Mouse (Mus musculus) midbrain, embryonic 12.5 days (tissue): ENCODE measurements around the gene Mgea5. TPM values are rescaled to one million over a fixed set of nuclear protein-coding genes. Genes with fewer than 3 reads are reported as not detected.

Experiments used
- ATAC-seq: fragments of 200-750 bp; cut with Nextera tagmentation; 2 replicates; pipeline ENCODE4 v1.8.0; 2017; ENCODE audit warnings: low read depth, moderate TSS enrichment, moderate library complexity; ENCODE audit not compliant: low FRiP score
- H3K27ac ChIP-seq: fragments of 300-500 bp; sonication (generic); replicated peaks from 2 replicates; pipeline ENCODE4 v1.5.1; 2016; ENCODE audit warnings: mild to moderate bottlenecking
- H3K27me3 ChIP-seq: fragments of 300-500 bp; sonication (generic); 2 replicates; pipeline ENCODE4 v1.6.1; 2016; ENCODE audit warnings: mild to moderate bottlenecking
- H3K36me3 ChIP-seq: fragments of 300-500 bp; sonication (generic); 2 replicates; pipeline ENCODE4 v1.6.1; 2016
- H3K4me1 ChIP-seq: fragments of 300-500 bp; sonication (generic); 2 replicates; pipeline ENCODE4 v1.6.1; 2016
- H3K4me2 ChIP-seq: fragments of 300-500 bp; sonication (generic); replicated peaks from 2 replicates; pipeline ENCODE4 v1.6.1; 2016; ENCODE audit warnings: mild to moderate bottlenecking, moderate library complexity
- H3K4me3 ChIP-seq: fragments of 300-500 bp; sonication (generic); 2 replicates; pipeline ENCODE4 v1.5.1; 2016; ENCODE audit warnings: mild to moderate bottlenecking
- H3K9ac ChIP-seq: fragments of 300-500 bp; sonication (generic); replicated peaks from 2 replicates; pipeline ENCODE4 v1.6.1; 2016; ENCODE audit warnings: mild to moderate bottlenecking, moderate library complexity
- H3K9me3 ChIP-seq: fragments of 300-500 bp; sonication (generic); 2 replicates; pipeline ENCODE4 v1.6.1; 2016; ENCODE audit warnings: mild to moderate bottlenecking
- WGBS: fragments of 180-500 bp; shearing (Covaris S2); methylation state at CpG from one replicate; pipeline ENCODE4 v1.1.7; 2016; 5-methylcytosine and 5-hydroxymethylcytosine counted together
- polyA plus RNA-seq: library from polyadenylated mRNA; unstranded; fragments of >200 nt; fragmentation: Nextera tagmentation; extraction: Ambion mirVana; gene quantifications from 2 replicates; pipeline ENCODE4 v1.2.1, GENCODE M21; 2016

Mgea5 gene
- polyA plus RNA-seq, 1 experiment from 2014 or later, result 115 TPM

GRCm38 (mm10) chr19:45736241-45736640, 47.4 kb downstream of the Mgea5 start:
- 35% methylated on average over 1 of the region's 1 CpGs for WGBS
- no peaks in the 10 kb centered on the region for H3K36me3 ChIP-seq
- peaks cover 25% of the 10 kb centered on the region for H3K4me1 ChIP-seq
- H3K9ac ChIP-seq, result no peak overlapping the region
- no peak overlapping the region for H3K27ac ChIP-seq
- H3K4me3 ChIP-seq, result no peak overlapping the region
- H3K9me3 ChIP-seq, result no peaks in the 10 kb centered on the region
- no peak for ATAC-seq
- H3K27me3 ChIP-seq, result peaks cover 99% of the 10 kb centered on the region
- H3K4me2 ChIP-seq, result no peak overlapping the region; the same call in 1 of the 2 replicates

- ATAC-seq, result no peak
- H3K27ac ChIP-seq, result no peak overlapping the region
- no peak overlapping the region for H3K4me2 ChIP-seq
- 48% methylated on average over 7 of the region's 7 CpGs for WGBS
- no peak overlapping the region for H3K9ac ChIP-seq
- H3K36me3 ChIP-seq, result no peaks in the 10 kb centered on the region
- no peak overlapping the region for H3K4me3 ChIP-seq
- H3K27me3 ChIP-seq, result peaks cover 100% of the 10 kb centered on the region
- peaks cover 22% of the 10 kb centered on the region for H3K4me1 ChIP-seq
- no peaks in the 10 kb centered on the region for H3K9me3 ChIP-seq
Measured at GRCm38 (mm10) chr19:45734762-45735161, 48.9 kb downstream of the Mgea5 start.

GRCm38 (mm10) chr19:45734191-45734590, 49.4 kb downstream of the Mgea5 start:
- Histone ChIP-seq H3K4me3 (no peak overlapping the region), H3K9ac (no peak overlapping the region), H3K4me2 (no peak overlapping the region), H3K27ac (no peak overlapping the region), H3K4me1 (peaks cover 22% of the 10 kb centered on the region), H3K36me3 (no peaks in the 10 kb centered on the region), H3K27me3 (peaks cover 96% of the 10 kb centered on the region), H3K9me3 (no peaks in the 10 kb centered on the region)
- WGBS, result 69% methylated on average over 5 of the region's 5 CpGs
- ATAC-seq, result no peak

GRCm38 (mm10) chr19:45733564-45733963, 50.1 kb downstream of the Mgea5 start:
- Histone ChIP-seq H3K27ac (no peak overlapping the region), H3K9me3 (no peaks in the 10 kb centered on the region), H3K4me3 (no peak overlapping the region), H3K9ac (no peak overlapping the region), H3K27me3 (peaks cover 96% of the 10 kb centered on the region), H3K36me3 (no peaks in the 10 kb centered on the region), H3K4me2 (no peak overlapping the region), H3K4me1 (peaks cover 22% of the 10 kb centered on the region)
- ATAC-seq, result no peak
- WGBS, result 11% methylated on average over 10 of the region's 10 CpGs

GRCm38 (mm10) chr19:45731658-45732057, 52.0 kb downstream of the Mgea5 start:
- WGBS, result 82% methylated on average over 7 of the region's 7 CpGs
- H3K4me2 ChIP-seq, result no peak overlapping the region
- H3K4me1 ChIP-seq, result peaks cover 12% of the 10 kb centered on the region
- no peaks in the 10 kb centered on the region for H3K9me3 ChIP-seq
- no peaks in the 10 kb centered on the region for H3K36me3 ChIP-seq
- no peak overlapping the region for H3K9ac ChIP-seq
- peaks cover 94% of the 10 kb centered on the region for H3K27me3 ChIP-seq
- no peak overlapping the region for H3K4me3 ChIP-seq
- ATAC-seq, result no peak
- no peak overlapping the region for H3K27ac ChIP-seq

- no peak for ATAC-seq
- Histone ChIP-seq H3K9ac (no peak overlapping the region), H3K4me1 (0 out of 2 replicates have a peak, but pooled peaks cover 3% of the 10 kb centered on the region), H3K27ac (no peak overlapping the region), H3K36me3 (no peaks in the 10 kb centered on the region), H3K27me3 (peaks cover 93% of the 10 kb centered on the region), H3K4me3 (no peak overlapping the region), H3K4me2 (no peak overlapping the region), H3K9me3 (no peaks in the 10 kb centered on the region)
- WGBS, result 69% methylated on average over 8 of the region's 8 CpGs
Measured at GRCm38 (mm10) chr19:45730042-45730441, 53.6 kb downstream of the Mgea5 start.

- no peak for ATAC-seq
- Histone ChIP-seq H3K9ac (no peak overlapping the region), H3K9me3 (no peaks in the 10 kb centered on the region), H3K36me3 (no peaks in the 10 kb centered on the region), H3K27ac (no peak overlapping the region), H3K4me2 (no peak overlapping the region), H3K27me3 (peaks cover 91% of the 10 kb centered on the region), H3K4me3 (no peak overlapping the region), H3K4me1 (no peaks in the 10 kb centered on the region)
- WGBS, result 78% methylated on average over 10 of the region's 10 CpGs
Measured at GRCm38 (mm10) chr19:45727231-45727630, 56.4 kb downstream of the Mgea5 start.

GRCm38 (mm10) chr19:45725677-45726277, 57.9 kb downstream of the Mgea5 start:
- WGBS, result 57% methylated on average over 14 of the region's 14 CpGs
- ATAC-seq, result no peak
- Histone ChIP-seq H3K4me2 (no peak overlapping the region), H3K9ac (no peak overlapping the region), H3K36me3 (no peaks in the 10 kb centered on the region), H3K27ac (no peak overlapping the region), H3K4me1 (no peaks in the 10 kb centered on the region), H3K9me3 (no peaks in the 10 kb centered on the region), H3K4me3 (no peak overlapping the region), H3K27me3 (peaks cover 91% of the 10 kb centered on the region)

GRCm38 (mm10) chr19:45722188-45722587, 61.4 kb downstream of the Mgea5 start:
- H3K36me3 ChIP-seq, result no peaks in the 10 kb centered on the region
- 70% methylated on average over 5 of the region's 5 CpGs for WGBS
- peaks cover 14% of the 10 kb centered on the region for H3K4me1 ChIP-seq
- H3K9me3 ChIP-seq, result no peaks in the 10 kb centered on the region
- no peak overlapping the region for H3K27ac ChIP-seq
- peaks cover 87% of the 10 kb centered on the region for H3K27me3 ChIP-seq
- H3K9ac ChIP-seq, result no peak overlapping the region
- H3K4me2 ChIP-seq, result no peak overlapping the region
- H3K4me3 ChIP-seq, result no peak overlapping the region
- no peak for ATAC-seq

GRCm38 (mm10) chr19:45718286-45718685, 65.4 kb downstream of the Mgea5 start:
- no peak overlapping the region for H3K4me3 ChIP-seq

GRCm38 (mm10) chr19:45717493-45718220, 66.0 kb downstream of the Mgea5 start:
- Histone ChIP-seq H3K27ac (peak overlapping the region; percentile 63), H3K27me3 (peaks cover 82% of the 10 kb centered on the region), H3K4me3 (peak overlapping the region; percentile 7), H3K4me1 (peaks cover 24% of the 10 kb centered on the region), H3K9me3 (no peaks in the 10 kb centered on the region), H3K36me3 (no peaks in the 10 kb centered on the region), H3K9ac (peak overlapping the region; percentile 32), H3K4me2 (peak overlapping the region; percentile 47)
- 2% methylated on average over 16 of the region's 16 CpGs for WGBS
- ATAC-seq, result peak; percentile 81

More at GRCm38 (mm10) chr19:45718286-45718685, 65.4 kb downstream of the Mgea5 start:
- peak overlapping the region; percentile 47 for H3K4me2 ChIP-seq
- H3K27ac ChIP-seq, result no peak overlapping the region
- H3K4me1 ChIP-seq, result peaks cover 24% of the 10 kb centered on the region
- no peak overlapping the region for H3K9ac ChIP-seq
- 70% methylated on average over 3 of the region's 3 CpGs for WGBS
- no peaks in the 10 kb centered on the region for H3K9me3 ChIP-seq
- ATAC-seq, result no peak
- peaks cover 86% of the 10 kb centered on the region for H3K27me3 ChIP-seq
- no peaks in the 10 kb centered on the region for H3K36me3 ChIP-seq

- Histone ChIP-seq H3K36me3 (no peaks in the 10 kb centered on the region), H3K4me2 (no peak overlapping the region), H3K27ac (no peak overlapping the region), H3K9ac (no peak overlapping the region), H3K27me3 (peaks cover 40% of the 10 kb centered on the region), H3K4me3 (no peak overlapping the region), H3K4me1 (no peaks in the 10 kb centered on the region), H3K9me3 (no peaks in the 10 kb centered on the region)
- ATAC-seq, result no peak
- WGBS, result 70% methylated on average over 3 of the region's 3 CpGs
Measured at GRCm38 (mm10) chr19:45708704-45709103, 74.9 kb downstream of the Mgea5 start.
